Mouse (Mus musculus): ENCODE data around the gene Pus7l. TPM values are rescaled to one million over a fixed set of nuclear protein-coding genes. Genes with fewer than 3 reads are reported as not detected.

The Pus7l gene
- polyA plus RNA-seq, 2 experiments: 2.6 to 2.8 TPM

DNA sequence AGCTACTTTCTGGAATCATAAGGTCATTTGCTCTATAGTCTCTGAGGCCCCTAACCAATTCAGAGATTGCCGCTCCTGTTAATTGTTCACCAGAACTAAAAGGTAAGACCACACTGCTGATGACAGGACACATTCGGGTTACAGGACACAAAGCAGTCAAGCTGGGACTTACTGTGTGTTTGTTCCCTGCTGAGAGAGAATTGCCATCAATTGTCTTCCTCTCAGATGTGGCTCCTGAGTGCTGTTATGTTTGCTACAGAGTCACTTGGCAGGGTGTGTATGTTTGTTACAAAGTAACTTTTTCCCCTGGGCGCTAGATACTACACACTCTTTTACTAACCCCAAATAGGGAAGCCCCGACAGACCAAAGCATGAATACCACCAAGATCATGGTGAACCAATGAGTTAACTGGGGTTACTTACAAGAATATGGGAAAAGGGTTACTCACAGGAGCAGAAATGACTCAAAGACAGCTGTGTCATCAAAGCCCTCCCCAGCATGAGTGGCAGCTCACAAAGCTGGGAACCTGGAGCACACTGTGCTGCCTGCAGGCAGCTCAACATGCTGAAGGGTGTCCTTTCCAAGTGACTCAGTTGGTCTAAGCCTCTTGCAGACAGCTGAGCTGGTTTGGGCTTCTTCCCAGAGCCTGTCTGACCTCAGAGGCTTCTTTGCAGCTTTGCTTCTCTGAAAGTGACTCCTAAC lies 31.4 kb upstream of the Pus7l start:
- H3K27ac ChIP-seq: no peak overlapping the region
- H3K9ac ChIP-seq (replicated peaks): no peak overlapping the region
- H3K4me1 ChIP-seq (replicated peaks; ENCODE audit: control insufficient read depth in 2 of 2, insufficient read depth in 2 of 2, low read length in 1 of 2): no peaks in the 10 kb centered on the region
- no peaks in the 10 kb centered on the region for H3K9me3 ChIP-seq (ENCODE audit: control insufficient read depth, low read length)
- H3K4me3 ChIP-seq (ENCODE audit: insufficient read depth in 1 of 2, low read depth in 2 of 2, low read length in 2 of 2): no peak overlapping the region
- H3K36me3 ChIP-seq (replicated peaks; ENCODE audit: control insufficient read depth, insufficient read depth, low read depth): peaks cover 5% of the 10 kb centered on the region; the same call in 1 of the 2 replicates
- WGBS (ENCODE audit: insufficient replicate concordance): 70% methylated on average over 4 of the region's 4 CpGs
- TF ChIP-seq CTCF (IDR thresholded peaks at IDR 0.05; ENCODE audit: low read depth) (no peak), EP300 (IDR thresholded peaks at IDR 0.05; ENCODE audit: low read depth) (no peak)
- H3K27me3 ChIP-seq (ENCODE audit: control insufficient read depth, insufficient read depth, low read length): no peaks in the 10 kb centered on the region
- no peak overlapping the region for H3K4me2 ChIP-seq (ENCODE audit: low read depth)
- no peak for DNase-seq (ENCODE audit: low read depth in 3 of 3, low spot score in 3 of 3)
- ATAC-seq (ENCODE audit: insufficient read depth): no peak

DNA sequence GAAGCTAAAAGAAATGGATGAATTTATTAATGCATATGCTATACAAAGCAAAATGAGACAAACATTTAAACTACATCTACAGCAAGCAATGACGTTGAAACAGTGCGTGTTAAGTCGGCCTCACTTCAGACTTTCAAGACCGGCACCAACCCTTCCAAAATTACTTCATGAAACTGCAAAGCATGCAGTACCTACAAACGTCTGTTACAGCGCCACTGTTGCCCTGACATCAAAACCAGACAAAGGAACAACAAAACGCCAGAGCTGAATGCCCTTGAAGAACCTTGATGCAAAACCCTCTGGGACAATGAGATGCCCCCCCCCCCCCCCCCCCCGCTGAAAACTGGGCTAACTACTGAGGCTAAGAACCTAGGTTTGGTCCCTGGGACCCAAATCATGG lies 29.4 kb upstream of the Pus7l start:
- Histone ChIP-seq H3K36me3 (replicated peaks; ENCODE audit: control insufficient read depth, insufficient read depth, low read depth) (no peaks in the 10 kb centered on the region), H3K4me3 (ENCODE audit: insufficient read depth in 1 of 2, low read depth in 2 of 2, low read length in 2 of 2) (no peak overlapping the region), H3K4me1 (replicated peaks; ENCODE audit: control insufficient read depth in 2 of 2, insufficient read depth in 2 of 2, low read length in 1 of 2) (0 out of 4 replicates have a peak, but pooled peaks cover 0 to 2% of the 10 kb centered on the region in 2 experiments), H3K27ac (no peak overlapping the region), H3K27me3 (ENCODE audit: control insufficient read depth, insufficient read depth, low read length) (no peaks in the 10 kb centered on the region), H3K9ac (replicated peaks) (no peak overlapping the region), H3K4me2 (ENCODE audit: low read depth) (no peak overlapping the region), H3K9me3 (ENCODE audit: control insufficient read depth, low read length) (no peaks in the 10 kb centered on the region)
- ATAC-seq (ENCODE audit: insufficient read depth) (no peak), DNase-seq (ENCODE audit: low read depth in 3 of 3, low spot score in 3 of 3) (no peak)
- TF ChIP-seq EP300 (IDR thresholded peaks at IDR 0.05; ENCODE audit: low read depth): no peak
- no peak for TF ChIP-seq CTCF (IDR thresholded peaks at IDR 0.05; ENCODE audit: low read depth)
- 59% methylated on average over 8 of the region's 8 CpGs for WGBS (ENCODE audit: insufficient replicate concordance)

DNA sequence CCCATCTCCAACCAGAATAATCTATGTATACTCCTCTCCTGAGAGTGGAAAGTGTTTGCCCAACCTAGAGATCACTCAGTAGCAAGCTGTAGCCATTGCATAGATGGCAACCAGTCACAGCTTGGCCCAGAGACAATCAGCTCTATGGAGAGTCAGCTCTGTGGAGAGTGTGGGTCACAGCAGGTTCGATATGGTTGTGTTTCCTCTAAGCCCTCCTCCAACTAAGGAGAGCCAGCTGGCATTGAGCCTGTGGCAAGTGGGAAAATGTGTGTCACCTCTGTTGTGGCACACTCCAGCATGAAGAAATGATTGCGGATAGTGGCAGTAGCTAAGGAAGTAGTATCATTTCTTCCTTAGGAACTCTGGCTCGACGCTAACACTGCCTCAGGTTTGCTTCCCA lies 28.2 kb upstream of the Pus7l start:
- DNase-seq (ENCODE audit: low read depth in 3 of 3, low spot score in 3 of 3) (no peak), ATAC-seq (ENCODE audit: insufficient read depth) (no peak)
- H3K4me2 ChIP-seq (ENCODE audit: low read depth): no peak overlapping the region
- H3K9ac ChIP-seq (replicated peaks): no peak overlapping the region
- H3K27me3 ChIP-seq (ENCODE audit: control insufficient read depth, insufficient read depth, low read length): no peaks in the 10 kb centered on the region
- H3K9me3 ChIP-seq (ENCODE audit: control insufficient read depth, low read length): no peaks in the 10 kb centered on the region
- H3K4me3 ChIP-seq (ENCODE audit: insufficient read depth in 1 of 2, low read depth in 2 of 2, low read length in 2 of 2): no peak overlapping the region
- 0 out of 4 replicates have a peak, but pooled peaks cover 0 to 2% of the 10 kb centered on the region in 2 experiments for H3K4me1 ChIP-seq (replicated peaks; ENCODE audit: control insufficient read depth in 2 of 2, insufficient read depth in 2 of 2, low read length in 1 of 2)
- H3K36me3 ChIP-seq (replicated peaks; ENCODE audit: control insufficient read depth, insufficient read depth, low read depth): no peaks in the 10 kb centered on the region
- WGBS (ENCODE audit: insufficient replicate concordance): 74% methylated on average over 4 of the region's 4 CpGs
- TF ChIP-seq CTCF (IDR thresholded peaks at IDR 0.05; ENCODE audit: low read depth) (no peak), EP300 (IDR thresholded peaks at IDR 0.05; ENCODE audit: low read depth) (no peak)
- no peak overlapping the region for H3K27ac ChIP-seq

DNA sequence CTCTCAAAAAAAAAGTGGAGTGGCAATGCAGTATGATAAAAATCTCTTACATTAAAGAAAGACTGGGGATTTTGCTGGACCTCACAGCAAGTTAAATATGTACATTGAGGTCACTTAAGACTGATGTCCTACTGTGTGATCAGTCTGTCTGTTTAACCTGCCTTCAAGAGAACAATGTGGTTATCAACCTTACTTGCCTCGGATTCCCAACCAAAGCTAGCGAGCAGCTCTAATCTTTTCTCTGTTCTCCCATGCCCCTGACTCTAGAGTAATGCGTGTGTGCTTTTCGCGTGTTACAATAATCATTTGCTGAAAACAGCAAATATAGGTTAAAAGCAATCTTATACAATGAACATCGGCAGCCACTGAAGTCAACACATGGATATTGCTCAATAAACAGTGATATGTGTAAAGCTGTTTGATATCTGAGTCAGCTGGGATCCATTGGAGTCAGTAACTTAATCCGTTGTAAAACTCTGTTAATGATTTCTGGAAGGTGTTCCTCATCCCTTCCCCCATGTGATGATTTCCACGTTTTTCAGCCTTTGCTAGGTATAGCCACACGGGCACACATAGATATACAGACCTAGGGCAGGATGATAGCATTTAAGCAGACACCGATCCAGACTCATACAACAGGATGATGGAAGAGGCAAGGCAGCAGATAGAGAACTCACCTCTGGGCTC lies 25.3 kb upstream of the Pus7l start:
- Histone ChIP-seq H3K4me1 (replicated peaks; ENCODE audit: control insufficient read depth in 2 of 2, insufficient read depth in 2 of 2, low read length in 1 of 2) (0 out of 4 replicates have a peak, but pooled peaks cover 0 to 2% of the 10 kb centered on the region in 2 experiments), H3K9ac (replicated peaks) (no peak overlapping the region), H3K27ac (no peak overlapping the region), H3K4me2 (ENCODE audit: low read depth) (no peak overlapping the region), H3K4me3 (ENCODE audit: insufficient read depth in 1 of 2, low read depth in 2 of 2, low read length in 2 of 2) (no peak overlapping the region), H3K36me3 (replicated peaks; ENCODE audit: control insufficient read depth, insufficient read depth, low read depth) (no peaks in the 10 kb centered on the region), H3K9me3 (ENCODE audit: control insufficient read depth, low read length) (no peaks in the 10 kb centered on the region), H3K27me3 (ENCODE audit: control insufficient read depth, insufficient read depth, low read length) (no peaks in the 10 kb centered on the region)
- DNase-seq (ENCODE audit: low read depth in 3 of 3, low spot score in 3 of 3): no peak
- WGBS (ENCODE audit: insufficient replicate concordance): 67% methylated on average over 10 of the region's 10 CpGs
- no peak for ATAC-seq (ENCODE audit: insufficient read depth)
- TF ChIP-seq CTCF (IDR thresholded peaks at IDR 0.05; ENCODE audit: low read depth) (no peak), EP300 (IDR thresholded peaks at IDR 0.05; ENCODE audit: low read depth) (no peak)

DNA sequence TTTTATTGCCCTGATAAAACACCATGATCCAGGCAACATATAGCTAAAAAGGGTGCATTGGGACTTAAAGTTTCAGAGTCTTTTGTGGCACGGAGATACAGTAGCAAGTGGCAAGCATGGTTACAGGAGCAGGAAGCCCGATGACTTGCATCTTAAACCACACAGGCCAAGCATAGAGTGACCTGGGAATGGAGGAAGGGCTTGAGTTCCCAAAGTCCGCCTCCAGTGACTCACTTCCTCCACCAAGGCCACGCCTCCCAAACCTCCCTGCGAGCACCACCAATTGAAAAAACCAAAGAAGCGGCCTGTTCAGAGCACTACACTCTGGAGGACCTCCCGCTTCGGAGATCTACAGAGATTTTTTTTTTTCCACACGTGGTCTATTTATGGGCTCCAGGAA lies 22.5 kb upstream of the Pus7l start:
- no peak for TF ChIP-seq CTCF (IDR thresholded peaks at IDR 0.05; ENCODE audit: low read depth)
- TF ChIP-seq EP300 (IDR thresholded peaks at IDR 0.05; ENCODE audit: low read depth): no peak
- Histone ChIP-seq H3K4me2 (ENCODE audit: low read depth) (no peak overlapping the region), H3K9ac (replicated peaks) (no peak overlapping the region), H3K27me3 (ENCODE audit: control insufficient read depth, insufficient read depth, low read length) (no peaks in the 10 kb centered on the region), H3K4me1 (replicated peaks; ENCODE audit: control insufficient read depth in 2 of 2, insufficient read depth in 2 of 2, low read length in 1 of 2) (0 out of 4 replicates have a peak, but pooled peaks cover 0 to 2% of the 10 kb centered on the region in 2 experiments), H3K27ac (no peak overlapping the region), H3K4me3 (ENCODE audit: insufficient read depth in 1 of 2, low read depth in 2 of 2, low read length in 2 of 2) (no peak overlapping the region), H3K36me3 (replicated peaks; ENCODE audit: control insufficient read depth, insufficient read depth, low read depth) (no peaks in the 10 kb centered on the region), H3K9me3 (ENCODE audit: control insufficient read depth, low read length) (no peaks in the 10 kb centered on the region)
- WGBS (ENCODE audit: insufficient replicate concordance): 38% methylated on average over 9 of the region's 9 CpGs
- DNase-seq (ENCODE audit: low read depth in 3 of 3, low spot score in 3 of 3) (no peak), ATAC-seq (ENCODE audit: insufficient read depth) (no peak)
